Mouse (Mus musculus) mature B cell (primary cell): ENCODE results near the gene Tmco4.

Experiments
- in situ Hi-C: fragments of 300-500 bp; cut with MboI; formaldehyde crosslinking; loops from 2 replicates; pipeline ENCODE4 v1.14.3; 2019

Gene Tmco4

DNA sequence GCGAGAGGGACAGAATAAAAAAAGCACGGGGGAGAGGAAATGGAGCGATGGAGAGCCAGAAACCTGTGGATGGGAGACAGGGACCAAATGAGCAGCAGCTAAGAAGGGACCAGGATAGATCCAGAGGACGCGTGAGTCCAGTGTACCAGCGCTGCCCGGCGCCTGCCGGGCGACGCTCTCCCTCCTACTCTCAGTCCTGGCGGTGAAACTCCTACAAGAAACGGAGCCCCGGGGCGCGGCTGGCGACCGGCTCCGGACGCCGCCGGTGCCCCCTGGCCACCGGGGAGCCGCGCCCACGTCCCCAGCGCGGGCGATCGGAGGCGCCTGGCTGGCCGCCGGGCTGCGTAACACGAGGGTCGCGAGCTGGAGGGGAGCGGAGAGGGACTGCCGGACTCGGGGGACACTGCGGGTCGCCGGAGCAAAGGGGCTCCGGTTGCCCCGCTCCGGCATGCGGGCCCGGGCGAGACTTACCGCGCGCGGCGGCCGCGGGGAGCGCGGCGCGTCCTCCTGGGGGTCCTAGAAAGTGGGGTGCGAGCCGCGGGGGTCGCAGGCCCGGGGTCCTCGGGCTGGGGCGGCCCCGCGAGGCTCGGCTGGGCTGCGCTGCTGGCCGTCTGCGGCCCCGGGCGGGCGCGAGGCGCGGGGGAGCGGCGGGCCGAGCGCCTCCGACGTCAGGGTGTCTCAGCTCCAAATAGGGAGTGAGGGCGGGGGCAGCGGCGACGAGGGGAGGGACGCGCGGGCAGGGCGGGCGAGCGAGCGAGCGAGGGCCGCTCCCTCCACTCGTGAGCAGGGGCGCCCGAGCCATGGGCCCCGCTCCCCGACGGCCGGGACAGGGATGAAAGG is 119.9 kb downstream of the Tmco4 start, which contains the start of gene Nbl1:
Gene Nbl1 (minus strand): TSS at position 638 of the 840 bp plus-strand sequence.
- in situ Hi-C loops, result no loop called here

DNA sequence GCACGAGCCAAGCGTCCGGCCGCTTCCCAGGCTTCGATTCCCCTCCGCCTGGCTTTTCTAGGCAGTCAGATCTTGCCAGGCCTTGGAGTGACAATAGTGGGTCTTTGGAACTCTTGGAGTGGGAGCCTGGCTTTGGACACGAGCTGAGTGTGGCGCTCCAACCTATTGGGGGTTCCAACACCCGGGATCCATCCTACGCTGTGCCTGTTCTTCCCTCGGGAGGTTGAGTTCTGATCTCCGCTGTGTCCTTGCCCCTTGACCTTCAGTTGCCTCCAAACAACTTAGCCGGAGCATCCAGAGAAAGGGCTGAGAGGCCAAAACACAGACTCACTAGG is 120.5 kb downstream of the Tmco4 start:
- in situ Hi-C loops, result no loop called here

DNA sequence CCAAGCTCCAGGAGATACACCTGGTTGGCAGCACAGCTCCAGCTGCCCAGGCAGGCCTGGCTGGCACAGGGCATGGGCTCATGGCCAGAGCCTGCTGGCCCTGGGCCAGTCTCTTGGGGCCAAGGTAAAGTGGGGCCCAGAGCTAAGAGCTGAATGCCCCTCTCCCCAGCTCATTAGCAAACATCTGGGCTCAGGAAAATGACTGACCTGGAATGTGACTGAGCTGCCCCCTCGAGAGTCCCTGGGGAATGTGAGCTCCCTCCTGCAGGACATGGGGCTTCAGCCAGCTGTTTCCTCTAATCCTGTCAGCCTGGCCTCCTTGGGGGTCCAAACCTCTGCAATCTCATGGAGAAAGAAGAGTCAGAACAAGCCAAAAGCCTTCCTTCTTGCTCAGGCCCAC is 122.7 kb downstream of the Tmco4 start:
- in situ Hi-C loops, result no loop called here

DNA sequence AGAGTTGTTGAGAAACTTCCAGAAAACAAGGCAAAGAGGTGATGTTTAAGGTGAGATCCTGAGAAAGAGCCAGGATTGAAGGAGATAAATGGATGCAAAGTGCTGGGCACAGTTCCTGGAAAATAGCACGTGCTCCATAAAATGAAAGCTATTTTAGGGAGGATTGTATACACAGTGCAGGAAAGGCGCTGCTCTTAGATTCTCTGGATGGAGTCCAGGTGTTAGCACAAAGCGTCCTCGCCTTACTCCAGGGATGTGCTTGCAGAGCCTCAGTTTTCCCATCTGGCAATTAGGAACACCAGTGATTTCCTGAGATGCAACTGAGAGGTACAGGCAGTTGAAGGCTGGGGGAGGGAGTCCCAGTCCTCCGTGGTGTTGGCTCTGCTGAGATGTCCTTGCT is 123.5 kb downstream of the Tmco4 start:
- in situ Hi-C loops, result no loop called here

DNA sequence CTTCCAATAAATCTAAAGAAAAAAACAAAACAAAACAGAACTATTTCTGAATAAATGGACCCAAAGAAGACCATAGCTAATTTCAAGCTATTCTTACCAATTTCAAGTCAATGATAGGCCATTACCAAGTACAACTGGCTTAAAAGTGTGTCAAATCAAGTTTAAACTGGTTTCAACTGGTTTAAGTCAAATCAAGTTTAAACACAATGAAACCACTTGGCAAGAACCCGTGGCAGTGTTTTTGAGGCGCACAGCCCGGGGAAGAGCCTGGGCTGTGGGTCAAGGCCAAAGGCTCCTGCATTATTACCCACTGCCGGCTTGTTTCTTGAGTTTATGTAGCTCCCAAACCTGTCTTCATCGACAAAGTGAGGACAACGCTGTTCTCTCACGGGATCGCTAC is 127.6 kb downstream of the Tmco4 start:
- in situ Hi-C loops, result no loop called here

DNA sequence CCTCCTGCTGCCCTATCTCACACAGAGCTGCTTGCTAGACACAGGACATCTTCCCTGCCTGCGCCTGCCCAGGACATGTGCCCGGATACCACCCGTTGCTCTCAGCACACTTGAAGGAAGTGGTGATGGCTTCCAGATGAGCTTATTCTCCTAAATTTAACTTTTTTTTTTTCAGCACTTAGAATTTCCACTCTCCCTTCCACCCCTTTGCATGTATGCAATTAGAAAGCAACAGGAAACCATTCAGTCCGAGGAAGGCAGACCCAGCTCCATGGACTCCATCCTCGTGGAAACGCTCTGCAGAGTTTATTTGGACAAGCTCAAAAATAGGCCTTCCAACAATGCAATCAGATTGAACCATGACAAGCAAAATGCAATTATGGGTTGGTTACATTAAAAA is 128.9 kb downstream of the Tmco4 start:
- in situ Hi-C loops, result no loop called here

DNA sequence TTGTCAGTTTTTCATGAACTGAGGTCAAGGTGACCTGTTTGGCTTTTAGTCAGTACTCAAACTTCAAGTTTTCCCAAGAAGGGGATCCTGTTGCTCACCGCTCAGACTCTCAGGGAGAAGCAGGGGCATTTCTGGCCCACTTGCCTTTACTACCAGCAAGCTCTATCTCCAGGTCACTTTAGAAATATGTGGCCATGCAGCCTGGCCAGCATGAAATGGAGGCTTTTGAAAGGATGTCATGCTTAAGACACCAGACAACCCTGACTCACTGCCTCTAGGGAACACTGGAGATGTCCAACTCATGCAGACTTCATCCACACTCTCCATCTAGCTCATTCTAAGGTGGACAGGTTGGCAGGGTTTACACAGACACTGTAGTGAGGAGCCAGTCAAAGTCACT is 132.8 kb downstream of the Tmco4 start:
- in situ Hi-C loops, result no loop called here
